Mouse (Mus musculus) macrophage (primary cell): ENCODE results near the gene Me1. TPM values are rescaled to one million over a fixed set of nuclear protein-coding genes. Genes with fewer than 3 reads are reported as not detected.

Experiments used
- H3K27ac ChIP-seq: fragments of 350-480 bp; formaldehyde crosslinking; 2 replicates; pipeline ENCODE4 v1.9.0; 2021
- H3K36me3 ChIP-seq: fragments of 350-480 bp; formaldehyde crosslinking; 2 replicates; pipeline ENCODE4 v1.9.0; 2021; ENCODE audit errors: inconsistent target
- H3K4me3 ChIP-seq: fragments of 350-480 bp; formaldehyde crosslinking; 2 replicates; pipeline ENCODE4 v1.9.0; 2021; ENCODE audit errors: inconsistent target
- H3K79me2 ChIP-seq: fragments of 350-480 bp; formaldehyde crosslinking; 2 replicates; pipeline ENCODE4 v1.9.0; 2021; ENCODE audit errors: inconsistent target
- WGBS: methylation state at CpG from one replicate; pipeline ENCODE4 v1.1.7; 2026; ENCODE audit warnings: inconsistent platforms; ENCODE audit not compliant: missing documents; 5-methylcytosine and 5-hydroxymethylcytosine counted together
- polyA plus RNA-seq: library from polyadenylated mRNA; stranded (reverse); fragments of 250-400 nt; gene quantifications from 3 replicates; pipeline ENCODE4 v1.2.4, GENCODE M21; 2018; ENCODE audit warnings: inconsistent platforms

Gene Me1
- polyA plus RNA-seq, 1 experiment from 2014 or later: 0.80 TPM

GRCm38 (mm10) chr9:86534071-86534470 is 161.7 kb downstream of the Me1 start:
- no peak overlapping the region for H3K27ac ChIP-seq
- no peak overlapping the region for H3K4me3 ChIP-seq
- peaks cover 12% of the 10 kb centered on the region; the same call in 1 of the 2 replicates for H3K36me3 ChIP-seq
- WGBS: 96% methylated on average over 5 of the region's 5 CpGs
- H3K79me2 ChIP-seq: no peaks in the 10 kb centered on the region

Other genes starting within 250 kb of the Me1 start
- gene Ube2cbp, start 231.0 kb downstream of the Me1 start, polyA plus RNA-seq: 0.54 TPM in 1 of 3 replicates, not detected in the others
- gene Dop1a, start 228.8 kb downstream of the Me1 start, polyA plus RNA-seq: 10.7 to 11.1 TPM (median 11.0 TPM) in 3 replicates
- 4.3 to 8.6 TPM (median 6.5 TPM) in 3 replicates for gene Pgm3, start 124.1 kb downstream of the Me1 start, polyA plus RNA-seq
- 1.8 to 3.6 TPM (median 3.1 TPM) in 3 replicates for gene Rwdd2a, start 124.0 kb downstream of the Me1 start, polyA plus RNA-seq
- gene Prss35, start 47.7 kb upstream of the Me1 start, polyA plus RNA-seq: not detected in 3 replicates
- not detected in 3 replicates for gene Snap91, start 184.7 kb upstream of the Me1 start, polyA plus RNA-seq